Mouse (Mus musculus): ENCODE data around the gene Phf12. TPM values are rescaled to one million over a fixed set of nuclear protein-coding genes. Genes with fewer than 3 reads are reported as not detected.

Phf12 gene
- polyA plus RNA-seq, 1 experiment from 2014 or later = 22.5 TPM

DNA sequence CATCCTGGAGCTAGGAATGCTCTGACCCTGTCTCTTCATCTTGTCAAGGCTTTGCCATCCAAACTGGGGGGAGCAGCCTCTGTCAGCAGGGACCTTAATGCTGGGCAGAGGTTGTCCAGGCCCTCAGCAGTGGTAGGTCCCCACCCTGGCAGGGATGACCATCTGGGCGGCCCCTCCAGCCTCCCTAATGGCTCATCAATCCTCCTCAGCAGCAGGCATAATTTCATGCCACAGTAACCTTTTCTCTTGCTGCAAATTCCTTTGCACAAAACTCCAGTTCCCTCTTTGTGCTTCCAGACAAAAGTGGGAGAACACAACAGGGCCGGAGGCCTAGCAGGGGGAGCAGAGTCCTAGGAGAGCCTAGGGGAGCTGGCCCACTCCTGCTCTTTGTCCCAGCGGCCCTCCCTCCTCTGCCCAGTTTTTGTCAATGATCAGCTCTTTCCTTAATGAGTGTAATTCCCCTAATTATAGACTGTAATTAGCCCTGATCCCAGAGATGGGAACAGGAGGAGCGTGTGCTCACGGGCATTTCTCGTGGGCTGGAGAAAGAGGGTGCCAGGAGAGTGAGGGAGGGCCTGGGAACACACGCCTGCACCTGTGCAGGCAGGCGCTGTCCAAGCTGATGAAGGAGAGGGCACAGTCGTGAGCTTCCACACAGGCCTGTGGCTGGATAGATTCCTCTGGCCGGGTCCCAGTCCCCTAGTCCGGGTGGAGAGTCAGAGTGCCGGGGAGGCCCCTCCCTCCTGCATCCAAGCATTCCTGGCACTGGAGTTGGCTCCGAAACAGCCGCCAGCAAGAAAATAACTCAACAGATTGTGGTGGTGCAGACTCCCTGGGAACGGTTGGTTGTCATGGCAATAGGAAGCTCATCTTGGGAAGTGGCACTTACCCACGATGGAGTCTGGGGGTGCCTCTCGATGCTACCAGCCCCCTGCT lies 17.2 kb upstream of the Phf12 start:
- WGBS = 30% methylated on average over 17 of the region's 17 CpGs
- no peaks in the 10 kb centered on the region for H3K27me3 ChIP-seq (ENCODE audit: control insufficient read depth, insufficient read depth, low read length)
- no peak overlapping the region for H3K27ac ChIP-seq (ENCODE audit: low read length)
- no peaks in the 10 kb centered on the region for H3K36me3 ChIP-seq (ENCODE audit: control insufficient read depth, insufficient read depth, low read length)
- no peak for ATAC-seq (ENCODE audit: insufficient number of reproducible peaks, insufficient read depth, low FRiP score, low read depth)
- H3K4me3 ChIP-seq (ENCODE audit: low read depth, low read length) = no peak overlapping the region
- H3K9ac ChIP-seq (replicated peaks; ENCODE audit: low read depth, low read length) = no peak overlapping the region
- no peaks in the 10 kb centered on the region for H3K4me1 ChIP-seq (ENCODE audit: control insufficient read depth, insufficient read depth, low read length)
- no peak overlapping the region for H3K4me2 ChIP-seq (replicated peaks; ENCODE audit: low read depth, low read length)
- H3K9me3 ChIP-seq (ENCODE audit: control insufficient read depth, low read depth, low read length) = no peaks in the 10 kb centered on the region

- no peak overlapping the region for H3K4me2 ChIP-seq (replicated peaks; ENCODE audit: low read depth, low read length)
- ATAC-seq (ENCODE audit: insufficient number of reproducible peaks, insufficient read depth, low FRiP score, low read depth) = no peak
- H3K9ac ChIP-seq (replicated peaks; ENCODE audit: low read depth, low read length) = no peak overlapping the region
- H3K9me3 ChIP-seq (ENCODE audit: control insufficient read depth, low read depth, low read length) = no peaks in the 10 kb centered on the region
- no peak overlapping the region for H3K4me3 ChIP-seq (ENCODE audit: low read depth, low read length)
- H3K27me3 ChIP-seq (ENCODE audit: control insufficient read depth, insufficient read depth, low read length) = no peaks in the 10 kb centered on the region
- H3K27ac ChIP-seq (ENCODE audit: low read length) = no peak overlapping the region
- 59% methylated on average over 5 of the region's 5 CpGs for WGBS
- H3K4me1 ChIP-seq (ENCODE audit: control insufficient read depth, insufficient read depth, low read length) = no peaks in the 10 kb centered on the region
- H3K36me3 ChIP-seq (ENCODE audit: control insufficient read depth, insufficient read depth, low read length) = no peaks in the 10 kb centered on the region
These were observed 16.5 kb upstream of the Phf12 start for GRCm38 (mm10) chr11:77966037-77966391.

- Histone ChIP-seq H3K4me3 (ENCODE audit: low read depth, low read length) (no peak overlapping the region), H3K9me3 (ENCODE audit: control insufficient read depth, low read depth, low read length) (no peaks in the 10 kb centered on the region), H3K27me3 (ENCODE audit: control insufficient read depth, insufficient read depth, low read length) (no peaks in the 10 kb centered on the region), H3K9ac (replicated peaks; ENCODE audit: low read depth, low read length) (no peak overlapping the region), H3K27ac (ENCODE audit: low read length) (no peak overlapping the region), H3K4me1 (ENCODE audit: control insufficient read depth, insufficient read depth, low read length) (no peaks in the 10 kb centered on the region), H3K4me2 (replicated peaks; ENCODE audit: low read depth, low read length) (no peak overlapping the region), H3K36me3 (ENCODE audit: control insufficient read depth, insufficient read depth, low read length) (no peaks in the 10 kb centered on the region)
- no peak; the same call in 1 of the 2 replicates for ATAC-seq (ENCODE audit: insufficient number of reproducible peaks, insufficient read depth, low FRiP score, low read depth)
- 0% methylated on average over 4 of the region's 4 CpGs for WGBS
These were observed 15.4 kb upstream of the Phf12 start for GRCm38 (mm10) chr11:77967114-77967513.

DNA sequence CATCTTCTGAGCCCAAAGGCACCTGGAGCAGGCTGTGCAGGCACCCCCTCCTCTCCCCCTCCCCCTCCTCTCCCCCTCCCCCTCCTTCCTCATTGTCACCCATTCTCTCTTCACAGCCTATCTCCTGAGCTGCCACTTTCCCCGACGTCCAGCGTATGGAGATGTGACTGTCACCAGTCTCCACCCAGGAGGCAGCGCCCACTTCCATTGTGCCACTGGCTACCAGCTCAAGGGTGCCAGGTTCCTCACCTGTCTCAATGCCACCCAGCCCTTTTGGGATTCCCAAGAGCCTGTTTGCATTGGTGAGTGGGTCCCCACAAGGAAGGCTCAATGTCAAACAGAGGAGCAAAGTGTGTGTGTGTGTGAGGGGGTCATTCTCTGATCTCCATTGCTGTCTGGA lies 13.8 kb upstream of the Phf12 start:
- Histone ChIP-seq H3K4me2 (replicated peaks; ENCODE audit: low read depth, low read length) (no peak overlapping the region), H3K4me1 (ENCODE audit: control insufficient read depth, insufficient read depth, low read length) (no peaks in the 10 kb centered on the region), H3K9ac (replicated peaks; ENCODE audit: low read depth, low read length) (no peak overlapping the region), H3K27ac (ENCODE audit: low read length) (no peak overlapping the region), H3K27me3 (ENCODE audit: control insufficient read depth, insufficient read depth, low read length) (no peaks in the 10 kb centered on the region), H3K9me3 (ENCODE audit: control insufficient read depth, low read depth, low read length) (no peaks in the 10 kb centered on the region), H3K4me3 (ENCODE audit: low read depth, low read length) (no peak overlapping the region), H3K36me3 (ENCODE audit: control insufficient read depth, insufficient read depth, low read length) (no peaks in the 10 kb centered on the region)
- WGBS = 68% methylated on average over 4 of the region's 4 CpGs
- no peak for ATAC-seq (ENCODE audit: insufficient number of reproducible peaks, insufficient read depth, low FRiP score, low read depth)

GRCm38 (mm10) chr11:77970718-77971117 lies 11.8 kb upstream of the Phf12 start:
- Histone ChIP-seq H3K9me3 (ENCODE audit: control insufficient read depth, low read depth, low read length) (no peaks in the 10 kb centered on the region), H3K4me3 (ENCODE audit: low read depth, low read length) (no peak overlapping the region), H3K27me3 (ENCODE audit: control insufficient read depth, insufficient read depth, low read length) (0 out of 2 replicates have a peak, but pooled peaks cover 2% of the 10 kb centered on the region), H3K36me3 (ENCODE audit: control insufficient read depth, insufficient read depth, low read length) (no peaks in the 10 kb centered on the region), H3K27ac (ENCODE audit: low read length) (no peak overlapping the region), H3K9ac (replicated peaks; ENCODE audit: low read depth, low read length) (no peak overlapping the region), H3K4me1 (ENCODE audit: control insufficient read depth, insufficient read depth, low read length) (no peaks in the 10 kb centered on the region), H3K4me2 (replicated peaks; ENCODE audit: low read depth, low read length) (no peak overlapping the region)
- 86% methylated on average over 6 of the region's 6 CpGs for WGBS
- no peak for ATAC-seq (ENCODE audit: insufficient number of reproducible peaks, insufficient read depth, low FRiP score, low read depth)

DNA sequence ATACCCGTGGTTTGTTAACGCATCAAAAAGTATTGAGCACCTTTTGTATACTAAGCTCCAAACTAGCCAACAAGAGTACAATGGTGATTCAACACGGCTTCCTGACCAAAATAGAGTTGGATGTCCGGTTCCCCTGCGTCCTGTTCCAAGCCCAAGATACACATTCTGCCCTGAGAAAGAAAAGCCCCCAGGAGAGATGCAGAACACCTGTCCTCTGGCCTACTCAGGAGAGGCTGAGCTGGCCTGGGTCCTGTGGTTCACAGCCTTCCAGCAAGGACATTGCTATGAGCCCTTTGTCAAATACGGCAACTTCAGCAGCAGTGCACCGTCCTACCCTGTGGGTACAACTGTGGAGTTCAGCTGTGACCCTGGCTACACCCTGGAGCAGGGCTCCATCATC lies 9.0 kb upstream of the Phf12 start:
- Histone ChIP-seq H3K4me3 (ENCODE audit: low read depth, low read length) (no peak overlapping the region), H3K27ac (ENCODE audit: low read length) (no peak overlapping the region), H3K4me1 (ENCODE audit: control insufficient read depth, insufficient read depth, low read length) (no peaks in the 10 kb centered on the region), H3K27me3 (ENCODE audit: control insufficient read depth, insufficient read depth, low read length) (0 out of 2 replicates have a peak, but pooled peaks cover 2% of the 10 kb centered on the region), H3K36me3 (ENCODE audit: control insufficient read depth, insufficient read depth, low read length) (no peaks in the 10 kb centered on the region), H3K9ac (replicated peaks; ENCODE audit: low read depth, low read length) (no peak overlapping the region), H3K9me3 (ENCODE audit: control insufficient read depth, low read depth, low read length) (no peaks in the 10 kb centered on the region), H3K4me2 (replicated peaks; ENCODE audit: low read depth, low read length) (no peak overlapping the region)
- no peak for ATAC-seq (ENCODE audit: insufficient number of reproducible peaks, insufficient read depth, low FRiP score, low read depth)
- WGBS = 81% methylated on average over 7 of the region's 7 CpGs

DNA sequence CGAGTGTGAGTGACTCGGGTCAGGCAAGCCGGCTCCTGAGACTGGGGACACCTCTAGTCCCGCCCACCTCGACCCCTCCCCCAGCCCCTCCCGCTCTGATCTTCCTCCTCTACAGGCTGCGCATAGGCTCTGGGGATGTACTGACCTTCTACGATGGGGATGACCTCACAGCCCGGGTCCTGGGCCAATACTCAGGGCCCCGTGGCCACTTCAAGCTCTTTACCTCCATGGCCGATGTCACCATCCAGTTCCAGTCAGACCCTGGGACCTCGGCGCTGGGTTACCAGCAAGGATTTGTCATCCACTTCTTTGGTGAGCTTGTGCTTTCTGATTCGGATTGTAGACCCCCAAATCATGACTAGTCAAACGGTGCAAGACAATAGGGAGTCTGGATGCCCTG lies 8.2 kb upstream of the Phf12 start:
- Histone ChIP-seq H3K9ac (replicated peaks; ENCODE audit: low read depth, low read length) (no peak overlapping the region), H3K4me3 (ENCODE audit: low read depth, low read length) (no peak overlapping the region), H3K4me2 (replicated peaks; ENCODE audit: low read depth, low read length) (no peak overlapping the region), H3K27ac (ENCODE audit: low read length) (no peak overlapping the region), H3K4me1 (ENCODE audit: control insufficient read depth, insufficient read depth, low read length) (no peaks in the 10 kb centered on the region), H3K9me3 (ENCODE audit: control insufficient read depth, low read depth, low read length) (no peaks in the 10 kb centered on the region), H3K27me3 (ENCODE audit: control insufficient read depth, insufficient read depth, low read length) (0 out of 2 replicates have a peak, but pooled peaks cover 2% of the 10 kb centered on the region), H3K36me3 (ENCODE audit: control insufficient read depth, insufficient read depth, low read length) (no peaks in the 10 kb centered on the region)
- WGBS = 39% methylated on average over 15 of the region's 15 CpGs
- no peak for ATAC-seq (ENCODE audit: insufficient number of reproducible peaks, insufficient read depth, low FRiP score, low read depth)

- 0 out of 2 replicates have a peak, but pooled peaks cover 2% of the 10 kb centered on the region for H3K27me3 ChIP-seq (ENCODE audit: control insufficient read depth, insufficient read depth, low read length)
- no peaks in the 10 kb centered on the region for H3K4me1 ChIP-seq (ENCODE audit: control insufficient read depth, insufficient read depth, low read length)
- H3K9me3 ChIP-seq (ENCODE audit: control insufficient read depth, low read depth, low read length) = no peaks in the 10 kb centered on the region
- H3K4me3 ChIP-seq (ENCODE audit: low read depth, low read length) = no peak overlapping the region
- H3K27ac ChIP-seq (ENCODE audit: low read length) = no peak overlapping the region
- H3K4me2 ChIP-seq (replicated peaks; ENCODE audit: low read depth, low read length) = no peak overlapping the region
- WGBS = 29% methylated on average over 4 of the region's 4 CpGs
- no peaks in the 10 kb centered on the region for H3K36me3 ChIP-seq (ENCODE audit: control insufficient read depth, insufficient read depth, low read length)
- no peak for ATAC-seq (ENCODE audit: insufficient number of reproducible peaks, insufficient read depth, low FRiP score, low read depth)
- H3K9ac ChIP-seq (replicated peaks; ENCODE audit: low read depth, low read length) = no peak overlapping the region
These were observed 6.7 kb upstream of the Phf12 start for GRCm38 (mm10) chr11:77975873-77976272.

Data from stomach, embryonic 14.5 days (tissue).